Mouse (Mus musculus) stomach, postnatal 0 days (tissue): ENCODE data around the gene Gm11733. TPM values are rescaled to one million over a fixed set of nuclear protein-coding genes. Genes with fewer than 3 reads are reported as not detected.

Experiments
- ATAC-seq: fragments of 200-750 bp; cut with Nextera tagmentation; 2 replicates; pipeline ENCODE4 v1.8.0; 2017; ENCODE audit not compliant: low FRiP score, low TSS enrichment
- DNase-seq: peaks from one replicate; pipeline ENCODE4 v3.0.0-alpha.2; 2016; ENCODE audit warnings: low spot score
- H3K27ac ChIP-seq: fragments of 300-500 bp; sonication (generic); replicated peaks from 2 replicates; pipeline ENCODE4 v1.5.1; 2014; ENCODE audit warnings: mild to moderate bottlenecking, control low read depth
- H3K27me3 ChIP-seq: fragments of 300-500 bp; sonication (generic); 2 replicates; pipeline ENCODE4 v1.6.1; 2014; ENCODE audit warnings: low read length; ENCODE audit not compliant: control insufficient read depth, insufficient read depth
- H3K36me3 ChIP-seq: fragments of 300-500 bp; sonication (generic); 2 replicates; pipeline ENCODE4 v1.6.1; 2014; ENCODE audit warnings: low read length, mixed read lengths; ENCODE audit not compliant: control insufficient read depth, insufficient read depth
- H3K4me1 ChIP-seq: fragments of 300-500 bp; sonication (generic); replicated peaks from 2 replicates; pipeline ENCODE4 v1.6.1; 2014; ENCODE audit warnings: antibody characterized with exemption; ENCODE audit not compliant: control insufficient read depth, insufficient read depth
- H3K4me2 ChIP-seq: fragments of 300-500 bp; sonication (generic); replicated peaks from 2 replicates; pipeline ENCODE4 v1.6.1; 2014; ENCODE audit warnings: low read depth, mild to moderate bottlenecking, control low read depth, moderate library complexity
- H3K4me3 ChIP-seq: fragments of 300-500 bp; sonication (generic); 2 replicates; pipeline ENCODE4 v1.5.1; 2014; ENCODE audit warnings: low read depth, low read length, control low read depth
- H3K9ac ChIP-seq: fragments of 300-500 bp; sonication (generic); 2 replicates; pipeline ENCODE4 v1.6.1; 2014; ENCODE audit warnings: mild to moderate bottlenecking, low read length, control low read depth, mixed read lengths
- H3K9me3 ChIP-seq: fragments of 300-500 bp; sonication (generic); 2 replicates; pipeline ENCODE4 v1.6.1; 2016; ENCODE audit warnings: low read length; ENCODE audit not compliant: control insufficient read depth
- CTCF ChIP-seq: IDR thresholded peaks from 2 replicates; pipeline ENCODE4 v1.5.1; 2016; ENCODE audit warnings: antibody characterized with exemption, low read depth, mild to moderate bottlenecking, moderate library complexity
- EP300 ChIP-seq: optimal IDR thresholded peaks from 2 replicates; pipeline ENCODE3; 2016; ENCODE audit warnings: antibody characterized with exemption
- WGBS: fragments of 180-500 bp; shearing (Covaris S2); extraction: QIAGEN DNeasy Blood & Tissue Kit; methylation state at CpG from one replicate; pipeline ENCODE4 v1.1.7; 2014; 5-methylcytosine and 5-hydroxymethylcytosine counted together
- polyA plus RNA-seq: library from polyadenylated mRNA; unstranded; fragments of >200 nt; fragmentation: Nextera tagmentation; extraction: Ambion mirVana; gene quantifications from 2 replicates; pipeline ENCODE4 v1.2.1, GENCODE M21; 2015

The Gm11733 gene
- polyA plus RNA-seq, 1 experiment from 2014 or later = not detected

DNA sequence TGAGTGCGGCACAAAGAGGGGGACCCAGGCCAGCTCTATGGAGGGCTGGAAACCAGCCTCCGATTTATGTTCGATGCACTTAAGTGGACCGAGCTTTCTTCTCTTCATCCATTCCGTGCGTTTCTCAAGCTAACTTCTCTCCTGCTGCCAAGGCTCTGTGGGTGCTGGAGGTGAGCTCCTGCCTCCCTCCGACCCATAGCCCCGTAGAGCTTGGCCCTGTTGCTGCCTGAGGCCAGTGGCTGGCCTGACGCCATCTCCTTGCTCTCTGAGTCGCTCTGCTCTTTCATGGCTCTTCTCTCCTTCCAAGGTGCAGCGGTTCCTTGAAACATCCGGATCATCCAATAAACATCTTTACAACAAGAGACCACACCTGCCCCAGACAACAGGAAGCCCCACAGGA is 4.4 kb upstream of the Gm11733 start:
- Histone ChIP-seq H3K4me1 (peaks cover 2% of the 10 kb centered on the region; the same call in 1 of the 2 replicates), H3K9me3 (no peaks in the 10 kb centered on the region), H3K27me3 (no peaks in the 10 kb centered on the region), H3K4me3 (no peak overlapping the region), H3K36me3 (no peaks in the 10 kb centered on the region), H3K4me2 (no peak overlapping the region; the same call in 1 of the 2 replicates), H3K27ac (peak overlapping the region; percentile 82), H3K9ac (peak overlapping the region; percentile 23; the same call in 1 of the 2 replicates)
- 39% methylated on average over 12 of the region's 12 CpGs for WGBS
- DNase-seq (no peak), ATAC-seq (no peak)
- no peak for TF ChIP-seq CTCF
- TF ChIP-seq EP300 = no peak

DNA sequence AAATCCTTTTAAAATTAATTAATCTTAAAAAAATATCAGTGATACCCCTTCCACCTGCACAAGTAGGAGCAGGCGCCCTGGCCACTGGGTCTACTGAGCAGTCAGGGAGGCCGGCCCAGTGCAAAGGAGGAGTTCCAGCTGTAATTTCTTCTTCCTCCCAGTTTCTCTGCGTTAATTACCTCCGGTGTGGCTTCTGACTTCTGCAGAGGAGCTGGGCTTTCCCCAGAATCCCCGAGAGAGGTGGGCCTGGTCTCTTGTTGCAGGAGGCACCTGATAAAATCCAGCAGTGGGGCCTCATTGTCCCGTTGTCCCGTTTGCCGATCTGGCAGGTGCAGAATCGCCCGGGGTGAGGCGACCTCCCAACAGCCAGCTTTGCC is 1.9 kb upstream of the Gm11733 start:
- H3K4me2 ChIP-seq = peak overlapping the region; percentile 49
- TF ChIP-seq EP300 (no peak), CTCF (no peak)
- H3K9me3 ChIP-seq = no peaks in the 10 kb centered on the region
- no peaks in the 10 kb centered on the region for H3K27me3 ChIP-seq
- H3K27ac ChIP-seq = peak overlapping the region; percentile 65
- H3K36me3 ChIP-seq = no peaks in the 10 kb centered on the region
- peaks cover 2% of the 10 kb centered on the region; the same call in 1 of the 2 replicates for H3K4me1 ChIP-seq
- WGBS = 14% methylated on average over 11 of the region's 11 CpGs
- ATAC-seq (no peak), DNase-seq (no peak)
- no peak overlapping the region for H3K9ac ChIP-seq
- 0 out of 2 replicates have a peak overlapping the region, but pooled peaks have one; percentile 8 for H3K4me3 ChIP-seq

- no peak for TF ChIP-seq EP300
- no peak for TF ChIP-seq CTCF
- Histone ChIP-seq H3K36me3 (no peaks in the 10 kb centered on the region), H3K9me3 (no peaks in the 10 kb centered on the region), H3K4me2 (peak overlapping the region; percentile 49), H3K4me3 (peak overlapping the region; percentile 8; the same call in 1 of the 2 replicates), H3K27me3 (no peaks in the 10 kb centered on the region), H3K4me1 (peaks cover 2% of the 10 kb centered on the region; the same call in 1 of the 2 replicates), H3K27ac (peak overlapping the region; percentile 65), H3K9ac (peak overlapping the region; percentile 27; the same call in 1 of the 2 replicates)
- peak; percentile 73 for DNase-seq
- WGBS = 2% methylated on average over 25 of the region's 26 CpGs
- ATAC-seq = peak; percentile 56
These were observed 1.3 kb upstream of the Gm11733 start for GRCm38 (mm10) chr11:117482677-117483511.

GRCm38 (mm10) chr11:117491408-117492208 is 7.4 kb downstream of the Gm11733 start:
- DNase-seq (no peak), ATAC-seq (no peak)
- H3K36me3 ChIP-seq = no peaks in the 10 kb centered on the region
- no peak overlapping the region for H3K4me3 ChIP-seq
- no peak for TF ChIP-seq CTCF
- TF ChIP-seq EP300 = no peak
- H3K9ac ChIP-seq = no peak overlapping the region
- 0 out of 2 replicates have a peak, but pooled peaks cover 2% of the 10 kb centered on the region for H3K9me3 ChIP-seq
- 74% methylated on average over 17 of the region's 17 CpGs for WGBS
- H3K27ac ChIP-seq = no peak overlapping the region
- no peak overlapping the region for H3K4me2 ChIP-seq
- H3K4me1 ChIP-seq = no peaks in the 10 kb centered on the region
- no peaks in the 10 kb centered on the region for H3K27me3 ChIP-seq

- WGBS = 41% methylated on average over 1 of the region's 1 CpGs
These were observed 8.0 kb downstream of the Gm11733 start for GRCm38 (mm10) chr11:117492209-117492505.

More at GRCm38 (mm10) chr11:117492209-117492505, 8.0 kb downstream of the Gm11733 start:
- Histone ChIP-seq H3K9ac (no peak overlapping the region), H3K4me3 (no peak overlapping the region), H3K27me3 (no peaks in the 10 kb centered on the region), H3K4me1 (no peaks in the 10 kb centered on the region), H3K27ac (no peak overlapping the region), H3K36me3 (no peaks in the 10 kb centered on the region), H3K9me3 (0 out of 2 replicates have a peak, but pooled peaks cover 2% of the 10 kb centered on the region), H3K4me2 (no peak overlapping the region)
- DNase-seq (no peak), ATAC-seq (no peak)
- TF ChIP-seq CTCF (no peak), EP300 (no peak)
